Mouse (Mus musculus): ENCODE results near the gene Madcam1.
A peak's percentile ranks its signal among the peaks of the same experiment; 100 is the strongest.

Madcam1 gene

DNA sequence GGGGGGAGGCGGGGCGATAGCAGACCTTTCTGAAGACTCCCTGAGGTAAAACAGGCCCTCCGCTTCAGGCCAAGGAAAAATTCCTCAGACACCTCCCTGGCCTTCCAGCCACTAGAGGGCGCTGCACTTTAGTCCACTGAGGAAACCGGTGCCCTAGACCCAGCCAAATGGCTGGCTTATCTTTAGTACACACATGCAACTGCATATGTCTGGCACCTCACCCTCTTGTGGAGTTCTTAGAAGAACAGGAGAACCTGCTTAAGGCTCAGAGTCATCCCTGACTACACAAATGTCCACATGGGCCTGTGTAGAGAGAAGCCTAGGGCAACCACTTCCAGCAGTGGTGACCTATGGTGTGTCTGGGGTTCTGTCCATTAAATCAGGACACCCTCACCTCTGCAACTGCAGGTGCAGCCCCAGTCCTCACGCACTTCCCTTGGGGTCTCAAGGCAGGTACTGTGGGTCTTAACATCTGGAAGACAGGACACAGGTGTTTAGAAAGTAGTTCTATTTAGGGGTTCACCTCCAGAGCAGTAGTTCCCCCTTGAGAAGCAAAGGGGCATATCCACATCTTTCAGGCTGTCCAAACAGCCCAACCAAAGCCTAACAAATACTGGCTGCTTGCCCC, 48.3 kb downstream of the Madcam1 start:
- peak; percentile 53 for DNase-seq (ENCODE audit: low spot score)

DNA sequence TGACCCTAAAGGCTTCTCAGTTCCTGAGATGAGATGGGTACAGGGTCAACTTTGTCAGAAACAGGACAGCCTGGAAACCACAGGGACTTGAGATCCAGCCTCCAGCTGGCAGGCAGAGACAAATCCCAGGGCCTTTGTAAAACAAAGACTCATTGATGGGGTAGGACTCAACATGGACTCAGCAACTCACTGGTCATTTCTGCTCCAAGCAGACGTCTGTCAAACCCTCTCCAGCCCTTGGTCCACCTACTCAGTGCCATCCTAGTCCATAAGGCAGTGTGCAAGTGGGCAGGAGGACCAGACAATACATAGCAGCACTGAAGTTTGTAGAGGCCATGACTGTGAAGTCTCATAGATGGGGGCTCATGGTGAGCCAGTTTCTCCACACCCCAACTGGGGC, 48.8 kb downstream of the Madcam1 start:
- no peak for DNase-seq (ENCODE audit: low spot score)

DNA sequence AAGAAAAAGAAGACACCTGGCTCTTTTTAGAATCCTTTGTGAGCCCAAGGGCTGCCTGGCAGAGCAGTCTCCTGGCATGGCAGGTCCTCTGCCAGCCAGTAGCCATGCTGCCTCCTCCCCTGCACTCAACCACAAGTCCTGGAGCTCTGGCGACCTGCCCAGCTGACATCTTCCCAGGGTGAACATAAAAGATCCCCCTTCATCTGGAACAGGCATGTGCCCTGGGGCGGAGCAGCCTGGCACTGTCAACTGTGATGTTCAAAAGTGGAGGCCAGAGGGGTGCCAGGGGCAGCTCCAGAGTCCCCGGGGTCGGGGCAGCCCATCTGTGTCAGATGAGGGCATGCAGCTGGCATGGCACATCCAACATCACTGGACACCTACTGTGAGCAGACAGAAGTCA, 50.6 kb downstream of the Madcam1 start:
- no peak for DNase-seq (ENCODE audit: low spot score)

DNA sequence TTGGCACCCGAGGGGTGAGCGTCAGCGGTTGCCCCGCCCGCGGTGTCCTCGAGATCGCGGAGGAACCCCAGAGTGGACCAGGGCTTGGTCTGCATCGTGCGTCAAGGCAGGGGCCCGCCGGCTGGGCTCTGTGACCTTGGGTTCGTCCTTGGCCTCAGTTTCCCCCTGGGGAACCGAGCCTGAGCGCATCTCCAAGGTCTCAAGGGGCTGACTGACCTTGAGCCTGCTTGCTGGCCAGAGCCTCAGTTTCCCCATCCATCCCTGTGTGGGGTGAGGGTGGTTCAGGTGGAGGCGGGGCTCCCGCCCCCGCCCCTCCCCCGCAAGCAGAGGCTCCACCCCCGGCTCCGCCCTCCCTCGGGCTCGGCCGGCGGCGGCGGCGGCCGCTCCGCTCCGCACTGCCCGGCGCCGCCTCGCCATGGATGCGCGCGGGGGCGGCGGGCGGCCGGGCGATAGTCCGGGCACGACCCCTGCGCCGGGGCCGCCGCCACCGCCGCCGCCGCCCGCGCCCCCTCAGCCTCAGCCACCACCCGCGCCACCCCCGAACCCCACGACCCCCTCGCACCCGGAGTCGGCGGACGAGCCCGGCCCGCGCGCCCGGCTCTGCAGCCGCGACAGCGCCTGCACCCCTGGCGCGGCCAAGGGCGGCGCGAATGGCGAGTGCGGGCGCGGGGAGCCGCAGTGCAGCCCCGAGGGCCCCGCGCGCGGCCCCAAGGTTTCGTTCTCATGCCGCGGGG, 52.1 kb downstream of the Madcam1 start, which contains the start of gene Hcn2:
Gene Hcn2, plus strand, starts transcription at position 381 of the 734 bp plus-strand sequence.
- DNase-seq (ENCODE audit: low spot score): no peak

DNA sequence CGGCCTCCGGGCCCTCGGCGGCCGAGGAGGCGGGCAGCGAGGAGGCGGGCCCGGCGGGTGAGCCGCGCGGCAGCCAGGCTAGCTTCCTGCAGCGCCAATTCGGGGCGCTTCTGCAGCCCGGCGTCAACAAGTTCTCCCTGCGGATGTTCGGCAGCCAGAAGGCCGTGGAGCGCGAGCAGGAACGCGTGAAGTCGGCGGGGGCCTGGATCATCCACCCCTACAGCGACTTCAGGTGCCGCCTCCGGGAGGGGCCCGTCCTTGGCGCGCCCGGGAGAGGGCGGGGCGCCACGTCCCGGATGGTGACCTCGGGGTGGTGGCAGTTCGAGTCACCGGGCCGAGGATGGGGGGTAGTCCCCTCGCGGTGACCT, 52.6 kb downstream of the Madcam1 start:
- DNase-seq (ENCODE audit: low spot score): no peak

DNA sequence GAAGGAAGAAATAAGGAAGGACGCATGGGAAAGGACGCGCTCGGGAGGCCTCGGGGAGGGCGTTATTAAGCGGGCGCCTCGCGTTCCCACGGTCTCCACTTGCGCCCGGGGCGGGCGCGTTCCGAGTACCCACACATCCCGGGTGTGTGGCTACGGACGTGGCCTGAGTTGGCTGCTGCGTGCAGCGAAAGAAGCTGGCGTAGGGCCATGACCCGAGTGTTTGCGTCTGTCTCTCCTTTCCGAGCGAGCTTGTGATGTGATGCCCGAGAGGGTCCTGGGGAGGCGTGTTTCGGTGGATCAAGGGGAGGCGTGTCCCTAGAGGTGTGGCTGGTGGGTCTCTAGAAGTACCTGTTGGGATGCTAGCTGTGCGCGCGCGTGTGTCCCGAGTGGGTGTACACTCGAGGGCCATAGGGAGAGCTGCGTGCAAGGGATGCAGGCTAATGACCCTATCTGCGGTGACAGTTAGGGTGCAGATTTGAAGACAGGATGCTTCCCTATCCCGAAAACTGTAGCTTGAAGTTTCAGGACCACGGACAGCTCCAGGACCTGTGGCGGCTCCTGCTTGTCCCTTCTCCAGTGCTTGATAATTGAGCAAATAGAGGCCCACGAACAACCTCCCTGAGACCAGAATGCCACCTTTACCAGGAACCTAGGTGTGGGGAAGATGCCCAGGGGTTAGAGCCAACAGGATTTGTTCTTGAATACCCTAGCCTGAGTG, 53.4 kb downstream of the Madcam1 start:
- peak; percentile 69 for DNase-seq (ENCODE audit: low spot score)

All from ovary, postnatal 10 days (tissue).